Mouse (Mus musculus): ENCODE results near the gene Usp7. TPM values are rescaled to one million over a fixed set of nuclear protein-coding genes. Genes with fewer than 3 reads are reported as not detected.

Gene Usp7
- polyA plus RNA-seq, 1 experiment from 2014 or later, result 29.6 TPM

- H3K27ac ChIP-seq, result no peak overlapping the region
- H3K36me3 ChIP-seq (ENCODE audit: poor library complexity, severe bottlenecking), result peaks cover 83% of the 10 kb centered on the region
- 74% methylated on average over 11 of the region's 11 CpGs for WGBS
- H3K9ac ChIP-seq, result no peak overlapping the region
- no peak for ATAC-seq
- H3K4me3 ChIP-seq, result no peak overlapping the region
- H3K9me3 ChIP-seq (replicated peaks), result no peaks in the 10 kb centered on the region
- H3K27me3 ChIP-seq, result no peaks in the 10 kb centered on the region
- no peak overlapping the region for H3K4me2 ChIP-seq
- no peaks in the 10 kb centered on the region for H3K4me1 ChIP-seq
These were observed 102.0 kb downstream of the Usp7 start for GRCm38 (mm10) chr16:8689979-8690656.

- H3K36me3 ChIP-seq (ENCODE audit: poor library complexity, severe bottlenecking), result peaks cover 59% of the 10 kb centered on the region
- no peak for ATAC-seq
- no peaks in the 10 kb centered on the region for H3K27me3 ChIP-seq
- no peaks in the 10 kb centered on the region for H3K4me1 ChIP-seq
- H3K9me3 ChIP-seq (replicated peaks), result no peaks in the 10 kb centered on the region
- no peak overlapping the region for H3K9ac ChIP-seq
- H3K4me2 ChIP-seq, result no peak overlapping the region
- no peak overlapping the region for H3K27ac ChIP-seq
- H3K4me3 ChIP-seq, result no peak overlapping the region
These were observed 104.5 kb downstream of the Usp7 start for GRCm38 (mm10) chr16:8687559-8688112.

- H3K4me2 ChIP-seq, result no peak overlapping the region
- WGBS, result 89% methylated on average over 11 of the region's 11 CpGs
- H3K36me3 ChIP-seq (ENCODE audit: poor library complexity, severe bottlenecking), result peaks cover 53% of the 10 kb centered on the region
- ATAC-seq, result 0 out of 2 replicates have a peak, but pooled peaks have one; percentile 9
- H3K9me3 ChIP-seq (replicated peaks), result no peaks in the 10 kb centered on the region
- H3K4me1 ChIP-seq, result no peaks in the 10 kb centered on the region
- H3K9ac ChIP-seq, result peak overlapping the region; percentile 31; the same call in 1 of the 2 replicates
- no peak overlapping the region for H3K4me3 ChIP-seq
- no peaks in the 10 kb centered on the region for H3K27me3 ChIP-seq
- H3K27ac ChIP-seq, result no peak overlapping the region
These were observed 105.1 kb downstream of the Usp7 start for GRCm38 (mm10) chr16:8686871-8687535.

- H3K4me3 ChIP-seq, result no peak overlapping the region
These were observed 105.8 kb downstream of the Usp7 start for GRCm38 (mm10) chr16:8686121-8686870.

GRCm38 (mm10) chr16:8685087-8685486 is 107.0 kb downstream of the Usp7 start:
- Histone ChIP-seq H3K4me1 (no peaks in the 10 kb centered on the region), H3K9ac (no peak overlapping the region), H3K27ac (no peak overlapping the region), H3K27me3 (no peaks in the 10 kb centered on the region), H3K36me3 (ENCODE audit: poor library complexity, severe bottlenecking) (peaks cover 34% of the 10 kb centered on the region), H3K4me2 (no peak overlapping the region), H3K4me3 (no peak overlapping the region), H3K9me3 (replicated peaks) (no peaks in the 10 kb centered on the region)
- no peak for ATAC-seq
- 85% methylated on average over 4 of the region's 4 CpGs for WGBS

More at GRCm38 (mm10) chr16:8686121-8686870, 105.8 kb downstream of the Usp7 start:
- Histone ChIP-seq H3K9me3 (replicated peaks) (no peaks in the 10 kb centered on the region), H3K27me3 (no peaks in the 10 kb centered on the region), H3K9ac (no peak overlapping the region), H3K4me2 (no peak overlapping the region), H3K27ac (no peak overlapping the region), H3K36me3 (ENCODE audit: poor library complexity, severe bottlenecking) (peaks cover 46% of the 10 kb centered on the region), H3K4me1 (no peaks in the 10 kb centered on the region)
- WGBS, result 58% methylated on average over 7 of the region's 7 CpGs
- ATAC-seq, result peak; percentile 65

- 72% methylated on average over 5 of the region's 5 CpGs for WGBS
These were observed 111.6 kb downstream of the Usp7 start, which contains the start of gene Gm5767 for GRCm38 (mm10) chr16:8680470-8680869. Gene Gm5767 (plus strand): TSS chr16:8680770.

GRCm38 (mm10) chr16:8679780-8680179 is 112.3 kb downstream of the Usp7 start:
- no peak overlapping the region for H3K4me3 ChIP-seq
- H3K4me1 ChIP-seq, result no peaks in the 10 kb centered on the region
- no peak overlapping the region for H3K27ac ChIP-seq
- no peak overlapping the region for H3K9ac ChIP-seq
- H3K27me3 ChIP-seq, result no peaks in the 10 kb centered on the region
- no peaks in the 10 kb centered on the region for H3K36me3 ChIP-seq (ENCODE audit: poor library complexity, severe bottlenecking)
- H3K4me2 ChIP-seq, result no peak overlapping the region
- WGBS, result 93% methylated on average over 3 of the region's 3 CpGs
- ATAC-seq, result no peak
- no peaks in the 10 kb centered on the region for H3K9me3 ChIP-seq (replicated peaks)

More at GRCm38 (mm10) chr16:8680470-8680869, 111.6 kb downstream of the Usp7 start, which contains the start of gene Gm5767:
- ATAC-seq, result no peak
- no peak within 1 kb of the TSS for H3K27ac ChIP-seq
- no peaks in the 10 kb centered on the region for H3K27me3 ChIP-seq
- H3K36me3 ChIP-seq (ENCODE audit: poor library complexity, severe bottlenecking), result no peaks in the 10 kb centered on the region
- no peak within 1 kb of the TSS for H3K4me3 ChIP-seq
- no peaks in the 10 kb centered on the region for H3K4me1 ChIP-seq
- H3K4me2 ChIP-seq, result no peak within 1 kb of the TSS
- H3K9ac ChIP-seq, result no peak within 1 kb of the TSS
- no peaks in the 10 kb centered on the region for H3K9me3 ChIP-seq (replicated peaks)

GRCm38 (mm10) chr16:8678676-8679075 is 113.4 kb downstream of the Usp7 start:
- ATAC-seq, result no peak
- H3K9ac ChIP-seq, result no peak overlapping the region
- no peaks in the 10 kb centered on the region for H3K36me3 ChIP-seq (ENCODE audit: poor library complexity, severe bottlenecking)
- no peaks in the 10 kb centered on the region for H3K9me3 ChIP-seq (replicated peaks)
- WGBS, result 87% methylated on average over 4 of the region's 4 CpGs
- H3K27me3 ChIP-seq, result peaks cover 5% of the 10 kb centered on the region
- no peak overlapping the region for H3K4me2 ChIP-seq
- H3K4me1 ChIP-seq, result no peaks in the 10 kb centered on the region
- H3K4me3 ChIP-seq, result no peak overlapping the region
- no peak overlapping the region for H3K27ac ChIP-seq

GRCm38 (mm10) chr16:8678035-8678434 is 114.1 kb downstream of the Usp7 start:
- Histone ChIP-seq H3K4me1 (no peaks in the 10 kb centered on the region), H3K27ac (no peak overlapping the region), H3K4me2 (no peak overlapping the region), H3K4me3 (no peak overlapping the region), H3K9ac (no peak overlapping the region), H3K9me3 (replicated peaks) (no peaks in the 10 kb centered on the region), H3K27me3 (peaks cover 11% of the 10 kb centered on the region), H3K36me3 (ENCODE audit: poor library complexity, severe bottlenecking) (no peaks in the 10 kb centered on the region)
- WGBS, result 47% methylated on average over 5 of the region's 5 CpGs
- ATAC-seq, result no peak

- 52% methylated on average over 4 of the region's 4 CpGs for WGBS
- ATAC-seq, result no peak
- no peaks in the 10 kb centered on the region for H3K4me1 ChIP-seq
These were observed 115.3 kb downstream of the Usp7 start for GRCm38 (mm10) chr16:8676800-8677199.

GRCm38 (mm10) chr16:8676228-8676627 is 115.9 kb downstream of the Usp7 start:
- no peak overlapping the region for H3K4me3 ChIP-seq

More at GRCm38 (mm10) chr16:8676800-8677199, 115.3 kb downstream of the Usp7 start:
- Histone ChIP-seq H3K27ac (no peak overlapping the region), H3K27me3 (peaks cover 15% of the 10 kb centered on the region), H3K4me2 (no peak overlapping the region), H3K9me3 (replicated peaks) (no peaks in the 10 kb centered on the region), H3K9ac (no peak overlapping the region), H3K36me3 (ENCODE audit: poor library complexity, severe bottlenecking) (no peaks in the 10 kb centered on the region), H3K4me3 (no peak overlapping the region)

GRCm38 (mm10) chr16:8675559-8675958 is 116.5 kb downstream of the Usp7 start:
- Histone ChIP-seq H3K36me3 (ENCODE audit: poor library complexity, severe bottlenecking) (no peaks in the 10 kb centered on the region), H3K4me3 (no peak overlapping the region), H3K27me3 (peaks cover 15% of the 10 kb centered on the region), H3K27ac (no peak overlapping the region), H3K9me3 (replicated peaks) (no peaks in the 10 kb centered on the region), H3K9ac (no peak overlapping the region), H3K4me1 (peaks cover 5% of the 10 kb centered on the region), H3K4me2 (no peak overlapping the region)
- no peak for ATAC-seq
- WGBS, result 83% methylated on average over 8 of the region's 8 CpGs

More at GRCm38 (mm10) chr16:8676228-8676627, 115.9 kb downstream of the Usp7 start:
- 76% methylated on average over 2 of the region's 2 CpGs for WGBS
- Histone ChIP-seq H3K36me3 (ENCODE audit: poor library complexity, severe bottlenecking) (no peaks in the 10 kb centered on the region), H3K4me1 (no peaks in the 10 kb centered on the region; the same call in 1 of the 2 replicates), H3K27me3 (peaks cover 15% of the 10 kb centered on the region), H3K4me2 (no peak overlapping the region), H3K9ac (no peak overlapping the region), H3K9me3 (replicated peaks) (no peaks in the 10 kb centered on the region), H3K27ac (no peak overlapping the region)
- ATAC-seq, result no peak

All from forebrain, embryonic 13.5 days (tissue).